Mouse (Mus musculus): ENCODE measurements around the gene Phgdh.
A peak's percentile ranks its signal among the peaks of the same experiment; 100 is the strongest.

Phgdh gene

DNA sequence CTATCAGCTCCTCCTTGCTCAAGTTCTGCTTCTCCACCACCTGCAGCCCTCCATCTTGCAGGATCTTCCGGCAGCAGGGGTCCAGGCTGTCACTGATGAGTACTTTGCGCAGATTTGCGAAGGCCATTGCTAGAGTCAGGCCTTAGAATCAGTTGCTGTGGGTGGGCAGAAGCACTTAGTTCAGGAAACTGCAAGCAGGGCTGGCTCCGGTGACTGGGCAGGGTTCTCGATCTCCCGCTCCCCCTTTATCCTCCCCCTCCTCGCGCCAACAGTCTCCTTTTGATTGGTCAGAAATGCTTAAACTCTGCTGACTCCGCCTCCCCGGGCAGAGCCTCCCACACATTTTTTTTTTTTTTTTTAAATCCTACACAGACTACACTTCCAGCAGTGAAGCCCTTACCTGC lies at the start of gene Phgdh:
Gene Phgdh (minus strand): TSS at position 285 of the 404 bp plus-strand sequence.
- DNase-seq = peak; percentile 86

GRCm38 (mm10) chr3:98389305-98389704 lies 49.5 kb upstream of the Phgdh start:
- DNase-seq = no peak

- DNase-seq = peak; percentile 36
Measured at GRCm38 (mm10) chr3:98387756-98388155, 48.0 kb upstream of the Phgdh start.

GRCm38 (mm10) chr3:98387086-98387485 lies 47.3 kb upstream of the Phgdh start:
- DNase-seq = no peak

DNA sequence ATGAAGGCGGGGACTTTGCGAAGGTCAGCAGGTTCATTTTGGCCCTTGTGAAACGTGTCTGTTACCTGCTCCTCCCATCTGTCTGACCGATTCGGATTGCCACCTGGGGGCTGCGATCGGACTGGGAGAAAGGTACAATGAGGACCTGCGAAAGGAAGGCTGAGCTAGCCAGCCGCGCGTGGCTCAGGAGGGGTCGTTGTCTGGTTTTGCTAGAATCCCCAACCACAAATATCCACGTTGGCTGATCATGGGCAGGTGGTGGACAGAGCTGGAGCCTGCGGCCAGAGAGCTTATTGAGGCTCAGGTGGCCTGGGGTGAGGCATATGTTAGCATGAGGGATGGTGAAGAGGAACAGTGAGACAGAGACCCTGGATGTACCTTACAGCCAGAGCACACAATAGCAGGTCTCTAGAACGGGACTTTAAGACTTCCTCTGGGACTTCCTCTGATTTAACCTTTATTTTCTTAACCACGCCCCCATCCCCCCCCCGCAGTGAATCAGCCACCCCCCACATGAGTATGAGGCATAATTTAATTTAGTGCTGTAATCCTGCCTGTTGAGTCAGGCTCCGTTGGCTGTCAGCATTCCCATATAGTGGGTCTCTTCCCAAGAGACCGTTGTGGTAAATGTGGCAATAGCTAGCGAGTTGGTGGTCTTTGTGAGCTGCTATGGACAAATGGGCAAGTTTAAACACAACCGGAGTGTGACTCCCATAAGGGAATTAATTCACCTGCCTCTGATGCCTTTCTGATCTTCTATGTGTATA lies 43.4 kb upstream of the Phgdh start:
- no peak for DNase-seq

DNA sequence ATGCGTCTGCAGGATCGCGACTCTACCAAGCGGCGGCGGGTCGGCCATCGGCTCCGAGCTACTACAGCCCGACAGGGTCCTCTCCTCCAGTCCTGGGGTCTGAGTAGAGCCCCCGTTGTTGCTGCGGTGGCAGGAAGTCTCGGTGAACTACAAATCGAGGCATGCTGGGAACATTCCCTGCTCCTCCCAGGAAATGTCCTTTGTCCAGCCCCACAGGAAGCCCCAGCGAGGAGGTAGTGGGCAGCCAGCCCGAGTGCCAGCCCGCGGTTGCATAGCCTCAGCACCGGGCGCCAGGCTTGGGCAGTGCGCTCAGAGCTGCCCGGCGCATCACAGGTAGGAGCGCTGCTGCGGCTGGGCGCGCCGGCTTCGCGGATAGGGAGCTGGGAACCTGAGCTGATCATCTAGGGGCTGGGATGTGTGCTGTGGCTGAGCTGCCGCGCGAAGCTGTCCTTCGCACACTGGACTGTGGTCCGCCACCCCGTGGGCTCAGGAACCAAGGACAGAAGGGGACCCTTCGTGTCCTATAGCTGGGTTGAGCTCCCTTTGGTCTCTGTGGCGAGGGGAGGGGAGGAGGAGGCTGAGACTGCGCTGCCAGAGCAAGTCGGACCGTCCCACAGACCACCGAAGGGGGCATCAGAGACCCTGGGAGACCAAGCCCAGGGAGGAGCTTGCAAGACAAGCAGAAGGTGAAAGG lies 42.6 kb upstream of the Phgdh start, which contains the start of gene Zfp697:
Gene Zfp697 (plus strand): TSS at position 216 of the 694 bp plus-strand sequence.
- DNase-seq = peak; percentile 91

- DNase-seq = no peak
Measured at GRCm38 (mm10) chr3:98381677-98382245, 42.0 kb upstream of the Phgdh start.

GRCm38 (mm10) chr3:98379236-98379635 lies 39.4 kb upstream of the Phgdh start:
- DNase-seq = peak; percentile 79

DNA sequence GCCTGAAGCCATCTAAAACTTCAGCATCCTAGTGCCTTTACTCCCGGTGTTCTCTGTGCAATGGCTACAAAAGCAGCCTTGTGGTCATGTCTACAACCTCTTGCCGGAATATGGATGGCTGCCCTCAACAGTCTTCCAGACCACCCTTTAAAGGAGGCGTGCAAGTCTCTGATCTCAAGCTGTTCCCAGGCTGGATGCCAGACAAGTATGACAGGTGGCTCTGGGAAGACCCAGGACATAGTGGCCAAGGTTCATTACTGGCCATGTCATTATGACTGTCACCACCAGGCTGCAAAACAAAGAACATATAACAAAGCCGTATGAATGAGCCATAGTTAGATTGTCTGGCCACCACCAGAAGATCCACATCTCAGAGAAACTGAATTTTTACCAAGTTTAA lies 38.5 kb upstream of the Phgdh start:
- no peak for DNase-seq

DNA sequence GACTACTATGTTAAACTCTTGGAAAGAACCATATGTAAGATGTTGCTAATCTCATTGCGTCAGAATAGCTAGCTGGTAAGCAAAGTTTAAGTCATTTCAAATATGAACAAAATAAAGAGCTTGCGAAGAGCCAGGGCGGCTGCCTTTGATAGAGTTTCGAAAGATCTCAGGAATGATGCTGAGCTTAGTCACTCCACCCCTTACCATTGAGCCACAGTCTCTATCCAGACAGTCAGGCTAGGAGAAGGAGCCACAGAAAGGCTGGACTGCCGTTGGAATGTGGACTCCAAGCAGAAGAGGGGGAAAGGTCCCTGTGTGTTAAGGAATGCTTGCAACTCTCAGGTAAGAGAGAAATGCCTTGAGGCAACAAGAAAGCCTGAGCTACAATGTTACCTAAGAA lies 35.2 kb upstream of the Phgdh start:
- DNase-seq = no peak

GRCm38 (mm10) chr3:98374062-98374719 lies 34.4 kb upstream of the Phgdh start:
- DNase-seq = no peak

DNA sequence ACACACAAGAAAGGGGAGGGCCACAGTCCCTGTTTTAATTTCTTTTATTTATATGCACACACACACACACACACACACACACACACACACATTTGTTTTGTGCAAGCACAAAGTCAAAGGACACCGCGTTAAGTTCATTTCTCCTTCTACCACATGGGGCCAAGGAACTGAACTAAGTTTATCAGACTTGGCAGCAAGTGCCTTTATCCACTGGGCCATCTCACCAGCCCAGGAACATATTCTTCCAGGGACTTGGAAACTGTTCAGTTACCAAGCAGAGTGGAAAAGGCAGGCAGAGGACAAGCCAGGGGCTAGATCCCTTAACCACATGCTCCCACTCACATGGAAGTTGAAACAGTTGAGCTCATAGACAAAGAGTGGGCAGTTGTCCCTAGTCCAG lies 29.0 kb upstream of the Phgdh start:
- DNase-seq = peak; percentile 48

DNA sequence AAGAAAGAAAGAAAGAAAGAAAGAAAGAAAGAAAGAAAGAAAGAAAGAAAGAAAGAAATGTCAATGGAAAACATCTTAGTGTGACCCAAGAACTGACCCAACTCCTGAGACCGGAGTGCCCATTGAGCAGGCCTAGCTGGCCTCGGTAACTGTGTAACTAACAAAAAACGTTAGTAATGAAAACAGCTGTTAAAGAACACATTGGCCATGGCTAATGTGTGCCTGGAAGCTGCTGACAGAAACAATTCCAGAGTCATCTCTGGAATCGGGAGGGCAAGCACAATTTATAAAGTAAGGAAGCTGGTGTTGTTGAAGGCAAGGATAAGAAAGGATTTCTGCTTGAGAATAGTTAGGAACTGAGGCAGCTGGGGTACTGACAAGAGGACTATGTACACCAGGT lies 28.5 kb upstream of the Phgdh start:
- DNase-seq = peak; percentile 63

DNA sequence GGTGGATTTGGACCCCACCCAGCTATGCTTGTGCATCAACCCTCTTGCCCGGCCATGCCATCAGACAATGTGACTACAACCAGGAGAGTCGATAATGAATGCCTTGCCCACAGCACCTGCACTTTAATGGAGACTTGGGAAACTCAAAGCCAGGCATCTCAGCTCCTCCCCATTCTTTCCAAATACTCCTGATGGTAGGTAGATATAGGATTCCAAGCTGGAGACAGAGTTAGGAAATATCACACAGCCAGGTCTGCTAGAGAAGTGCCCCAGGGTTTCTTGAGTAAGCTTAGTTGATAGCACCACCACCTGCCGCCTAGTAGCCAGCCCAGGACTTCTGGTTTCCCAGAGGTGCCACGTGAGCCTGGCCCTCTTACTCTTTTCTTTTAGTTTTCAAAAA lies 27.0 kb upstream of the Phgdh start:
- no peak for DNase-seq

DNA sequence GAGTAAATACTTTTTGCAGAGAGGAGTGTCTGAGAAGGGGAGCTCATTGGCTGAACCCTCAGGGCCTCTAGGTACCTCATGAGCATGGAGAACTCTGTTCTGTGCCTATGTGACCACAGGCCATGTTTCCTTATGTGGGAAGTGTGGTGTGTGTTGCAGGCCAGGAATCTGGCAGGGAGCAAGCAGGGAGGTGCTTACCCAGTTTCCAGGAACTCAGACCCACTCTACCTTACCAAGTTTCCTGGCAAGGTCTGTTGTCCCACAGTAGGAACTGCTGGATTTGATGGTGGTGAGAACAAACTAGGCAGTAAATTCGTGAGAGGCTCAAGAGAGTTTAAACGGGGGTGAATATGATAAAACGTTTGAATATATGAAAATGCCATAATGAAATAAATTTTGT lies 26.3 kb upstream of the Phgdh start:
- no peak for DNase-seq

GRCm38 (mm10) chr3:98362753-98363152 lies 23.0 kb upstream of the Phgdh start:
- peak; percentile 64 for DNase-seq

- DNase-seq = no peak
Measured at GRCm38 (mm10) chr3:98356632-98357370, 17.0 kb upstream of the Phgdh start.

GRCm38 (mm10) chr3:98356026-98356365 lies 16.2 kb upstream of the Phgdh start:
- DNase-seq = no peak

- peak; percentile 44 for DNase-seq
Measured at GRCm38 (mm10) chr3:98355344-98356025, 15.7 kb upstream of the Phgdh start.

GRCm38 (mm10) chr3:98353892-98354291 lies 14.1 kb upstream of the Phgdh start:
- peak; percentile 83 for DNase-seq

DNA sequence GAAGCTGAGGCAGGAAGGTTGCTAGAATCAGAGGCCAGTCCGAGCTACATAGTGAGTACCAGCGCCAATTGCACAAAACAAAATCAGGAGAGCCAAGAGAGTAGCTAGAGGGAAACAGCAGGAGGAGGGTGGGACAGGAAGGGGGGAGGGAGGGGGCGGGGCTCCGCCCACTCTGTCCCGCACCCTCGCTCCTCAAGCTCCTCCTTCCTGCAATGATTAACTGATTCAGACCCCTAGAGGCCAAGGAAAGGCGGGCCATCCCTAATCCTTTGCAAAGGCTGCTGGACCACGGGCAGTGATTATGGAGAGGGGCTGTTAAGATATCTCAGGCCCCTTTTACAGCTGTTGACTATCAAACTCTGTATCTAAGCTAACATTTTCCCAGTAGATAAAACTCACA lies 8.9 kb upstream of the Phgdh start:
- no peak for DNase-seq

GRCm38 (mm10) chr3:98348106-98348505 lies 8.3 kb upstream of the Phgdh start:
- no peak for DNase-seq
